Mouse (Mus musculus): ENCODE results near the gene Rpn2.
A peak's percentile ranks its signal among the peaks of the same experiment; 100 is the strongest.

The Rpn2 gene

GRCm38 (mm10) chr2:157278717-157279415, at the start of gene Rpn2:
Rpn2 (plus strand) TSS chr2:157279017.
- peak; percentile 66 for DNase-seq (ENCODE audit: extremely low read depth, low read depth)

- no peak for DNase-seq (ENCODE audit: extremely low read depth, low read depth)
Measured at GRCm38 (mm10) chr2:157235946-157236345, 42.9 kb upstream of the Rpn2 start.

GRCm38 (mm10) chr2:157245001-157245400, 33.8 kb upstream of the Rpn2 start:
- DNase-seq (ENCODE audit: extremely low read depth, low read depth), result no peak

- no peak for DNase-seq (ENCODE audit: extremely low read depth, low read depth)
Measured at GRCm38 (mm10) chr2:157245603-157246002, 33.2 kb upstream of the Rpn2 start.

GRCm38 (mm10) chr2:157248111-157248510, 30.7 kb upstream of the Rpn2 start:
- DNase-seq (ENCODE audit: extremely low read depth, low read depth), result no peak

GRCm38 (mm10) chr2:157259720-157260119, 19.1 kb upstream of the Rpn2 start:
- peak; percentile 59 for DNase-seq (ENCODE audit: extremely low read depth, low read depth)

GRCm38 (mm10) chr2:157261930-157262329, 16.9 kb upstream of the Rpn2 start:
- DNase-seq (ENCODE audit: extremely low read depth, low read depth), result no peak

- DNase-seq (ENCODE audit: extremely low read depth, low read depth), result no peak
Measured at GRCm38 (mm10) chr2:157262506-157262905, 16.3 kb upstream of the Rpn2 start.

- no peak for DNase-seq (ENCODE audit: extremely low read depth, low read depth)
Measured at GRCm38 (mm10) chr2:157263101-157263500, 15.7 kb upstream of the Rpn2 start.

GRCm38 (mm10) chr2:157263832-157264231, 15.0 kb upstream of the Rpn2 start:
- DNase-seq (ENCODE audit: extremely low read depth, low read depth), result no peak

- DNase-seq (ENCODE audit: extremely low read depth, low read depth), result peak; percentile 22
Measured at GRCm38 (mm10) chr2:157279416-157279800, 591 bp downstream of the Rpn2 start, which contains the start of gene Mroh8. Mroh8 (minus strand) TSS chr2:157279549.

GRCm38 (mm10) chr2:157283321-157283720, 4.5 kb downstream of the Rpn2 start:
- DNase-seq (ENCODE audit: extremely low read depth, low read depth), result no peak

- peak; percentile 16 for DNase-seq (ENCODE audit: extremely low read depth, low read depth)
Measured at GRCm38 (mm10) chr2:157287542-157287941, 8.7 kb downstream of the Rpn2 start.

- DNase-seq (ENCODE audit: extremely low read depth, low read depth), result peak; percentile 26
Measured at GRCm38 (mm10) chr2:157288996-157289395, 10.2 kb downstream of the Rpn2 start.

- no peak for DNase-seq (ENCODE audit: extremely low read depth, low read depth)
Measured at GRCm38 (mm10) chr2:157292093-157292492, 13.3 kb downstream of the Rpn2 start.

GRCm38 (mm10) chr2:157296105-157296689, 17.4 kb downstream of the Rpn2 start:
- no peak for DNase-seq (ENCODE audit: extremely low read depth, low read depth)

- no peak for DNase-seq (ENCODE audit: extremely low read depth, low read depth)
Measured at GRCm38 (mm10) chr2:157300051-157300450, 21.2 kb downstream of the Rpn2 start.

- no peak for DNase-seq (ENCODE audit: extremely low read depth, low read depth)
Measured at GRCm38 (mm10) chr2:157303096-157303495, 24.3 kb downstream of the Rpn2 start.

GRCm38 (mm10) chr2:157306091-157307032, 27.5 kb downstream of the Rpn2 start:
- DNase-seq (ENCODE audit: extremely low read depth, low read depth), result no peak

- no peak for DNase-seq (ENCODE audit: extremely low read depth, low read depth)
Measured at GRCm38 (mm10) chr2:157307715-157308265, 29.0 kb downstream of the Rpn2 start.

GRCm38 (mm10) chr2:157308273-157308917, 29.6 kb downstream of the Rpn2 start:
- no peak for DNase-seq (ENCODE audit: extremely low read depth, low read depth)

Data from MEL-GATA-1-ER (cell line).